15 mouse cellular contexts compared by ENCODE assay signal in the genomic region with DNA sequence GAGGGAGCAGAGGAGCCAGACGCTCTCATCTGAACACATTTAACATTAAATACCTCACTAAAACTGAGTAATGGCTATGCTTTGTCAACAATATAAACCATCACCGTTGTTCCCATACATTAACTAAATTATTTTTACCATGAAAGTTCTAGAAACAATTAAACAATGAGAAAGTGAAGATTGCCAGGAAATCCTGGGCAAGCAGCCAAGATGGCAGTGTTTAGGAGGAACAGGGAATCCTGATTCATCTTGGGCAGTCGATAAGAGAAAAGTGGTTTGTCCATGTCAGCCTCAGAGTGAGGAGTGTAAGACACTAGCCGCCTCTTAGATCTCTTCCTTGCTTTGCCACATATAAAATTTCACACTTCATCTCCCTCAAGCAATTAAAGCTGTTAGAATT.
DNase-seq lines count a peak whose midpoint lies in the region; ATAC-seq and TF ChIP-seq lines count a peak whose summit lies in the region.
"Had no signal": no experiment of that assay in that cellular context is flagged by ENCODE, and none has a peak within 500 bp of the region (broad histone marks: within the 10 kb centered on the region; RNA-seq: fewer than 3 reads in every experiment).

No protein-coding gene starts in this region.

- no peak for ATAC-seq in forebrain, postnatal 0 days
- ATAC-seq in forebrain, embryonic 14.5 days = no peak
- ATAC-seq in activated CD4-positive, CD25-positive, alpha-beta regulatory T cell, adult 4 months = no peak
- ATAC-seq: forebrain, embryonic 13.5 days; liver, embryonic 12.5 days had no signal

- no peak overlapping the region for H3K27ac ChIP-seq in forebrain, postnatal 0 days (ENCODE audit: low read depth, low read length)
- no peak overlapping the region for H3K27ac ChIP-seq in forebrain, embryonic 14.5 days (ENCODE audit: low read depth, low read length)
- H3K27ac ChIP-seq: forebrain, embryonic 13.5 days; hindbrain, embryonic 15.5 days; liver, embryonic 12.5 days; stomach, postnatal 0 days had no signal

- WGBS in forebrain, postnatal 0 days = 58% methylated on average over 4 of the region's 4 CpGs
- 55% methylated on average over 4 of the region's 4 CpGs for WGBS in forebrain, embryonic 14.5 days

- peak; percentile 10 for DNase-seq in forebrain, postnatal 0 days
- DNase-seq in forebrain, embryonic 14.5 days (ENCODE audit: low spot score) = no peak
- DNase-seq in left cerebral cortex, postnatal 14 days (ENCODE audit: low spot score in 2 of 2) = peak; percentile 8 to 17
- no peak for DNase-seq in left cerebral cortex, adult 11 months (ENCODE audit: low spot score)
- DNase-seq in adipocyte (ENCODE audit: low spot score) = peak; percentile 7
- peak; percentile 39 to 56 for DNase-seq in right cerebral cortex, postnatal 10 days (ENCODE audit: low spot score in 2 of 2)
- DNase-seq in layer of hippocampus, postnatal 25 days (ENCODE audit: extremely low spot score in 1 of 2, low spot score in 1 of 2) = no peak
- DNase-seq: kidney, adult 9 months; lung, postnatal 10 days had no signal

- no peaks in the 10 kb centered on the region for H3K36me3 ChIP-seq in forebrain, postnatal 0 days (ENCODE audit: insufficient read depth)
- H3K36me3 ChIP-seq in forebrain, embryonic 14.5 days (ENCODE audit: control insufficient read depth, insufficient read depth, low read length) = no peaks in the 10 kb centered on the region
- H3K36me3 ChIP-seq: hindbrain, embryonic 15.5 days; liver, embryonic 12.5 days had no signal

- no peak overlapping the region for H3K4me2 ChIP-seq in forebrain, postnatal 0 days (ENCODE audit: low read depth)
- H3K4me2 ChIP-seq in forebrain, embryonic 14.5 days (ENCODE audit: low read length) = no peak overlapping the region
- H3K4me2 ChIP-seq: forebrain, embryonic 13.5 days; hindbrain, embryonic 15.5 days; liver, embryonic 12.5 days; midbrain, embryonic 11.5 days had no signal

- no peaks in the 10 kb centered on the region for H3K4me1 ChIP-seq in forebrain, postnatal 0 days (ENCODE audit: insufficient read depth)
- H3K4me1 ChIP-seq in forebrain, embryonic 14.5 days (ENCODE audit: control insufficient read depth, insufficient read depth, low read length) = no peaks in the 10 kb centered on the region
- H3K4me1 ChIP-seq: forebrain, embryonic 13.5 days; hindbrain, embryonic 15.5 days; liver, embryonic 12.5 days had no signal

- no peaks in the 10 kb centered on the region for H3K9me3 ChIP-seq in forebrain, postnatal 0 days (ENCODE audit: low read length)
- H3K9me3 ChIP-seq in forebrain, embryonic 14.5 days (replicated peaks; ENCODE audit: control insufficient read depth, low read length) = no peaks in the 10 kb centered on the region
- H3K9me3 ChIP-seq: forebrain, embryonic 13.5 days; hindbrain, embryonic 15.5 days; liver, embryonic 12.5 days had no signal

- intact Hi-C loops in left cerebral cortex, postnatal 14 days (cut with DNase I) = no loop called here

- TF ChIP-seq CTCF in forebrain, postnatal 0 days (IDR thresholded peaks at IDR 0.05; ENCODE audit: low read depth) = no peak

- no peak overlapping the region for H3K9ac ChIP-seq in forebrain, postnatal 0 days
- H3K9ac ChIP-seq in forebrain, embryonic 14.5 days (ENCODE audit: low read length) = no peak overlapping the region
- H3K9ac ChIP-seq: forebrain, embryonic 13.5 days; hindbrain, embryonic 15.5 days; liver, embryonic 12.5 days had no signal

- H3K4me3 ChIP-seq in forebrain, postnatal 0 days (ENCODE audit: low read depth, low read length) = no peak overlapping the region
- H3K4me3 ChIP-seq in forebrain, embryonic 14.5 days (ENCODE audit: low read depth, low read length) = no peak overlapping the region
- H3K4me3 ChIP-seq: forebrain, embryonic 13.5 days; hindbrain, embryonic 15.5 days; liver, embryonic 12.5 days had no signal

- H3K27me3 ChIP-seq in forebrain, postnatal 0 days (ENCODE audit: insufficient read depth, low read length) = no peaks in the 10 kb centered on the region
- no peaks in the 10 kb centered on the region for H3K27me3 ChIP-seq in forebrain, embryonic 14.5 days (replicated peaks; ENCODE audit: control insufficient read depth, insufficient read depth, low read length)
- H3K27me3 ChIP-seq: forebrain, embryonic 13.5 days; hindbrain, embryonic 15.5 days; liver, embryonic 12.5 days had no signal

Comparison
In these comparisons a context has a peak if more than half of its experiments do, and no peak if none do; other contexts are left out.
1. DNase-seq: peak in forebrain, postnatal 0 days (single experiment), left cerebral cortex, postnatal 14 days (2 of 2), adipocyte (single experiment) and right cerebral cortex, postnatal 10 days (2 of 2); none in forebrain, embryonic 14.5 days (single experiment), left cerebral cortex, adult 11 months (single experiment) and layer of hippocampus, postnatal 25 days (0 of 2).